Mouse (Mus musculus) lung, postnatal 0 days (tissue): ENCODE data around the gene Mks1. TPM values are rescaled to one million over a fixed set of nuclear protein-coding genes. Genes with fewer than 3 reads are reported as not detected.

Experiments
- ATAC-seq: fragments of 200-750 bp; cut with Nextera tagmentation; 2 replicates; pipeline ENCODE4 v1.8.0; 2017; ENCODE audit warnings: moderate library complexity
- DNase-seq: peaks from one replicate; pipeline ENCODE4 v3.0.0-alpha.2; 2016; ENCODE audit warnings: low spot score
- H3K27ac ChIP-seq: fragments of 300-500 bp; sonication (generic); 2 replicates; pipeline ENCODE4 v1.5.1; 2014; ENCODE audit warnings: antibody characterized with exemption, mild to moderate bottlenecking, low read length, mixed read lengths
- H3K27me3 ChIP-seq: fragments of 300-500 bp; sonication (generic); replicated peaks from 2 replicates; pipeline ENCODE4 v1.6.1; 2014; ENCODE audit warnings: low read length, mixed read lengths; ENCODE audit not compliant: insufficient read depth
- H3K36me3 ChIP-seq: fragments of 300-500 bp; sonication (generic); 2 replicates; pipeline ENCODE4 v1.6.1; 2014; ENCODE audit warnings: low read length, mixed read lengths; ENCODE audit not compliant: insufficient read depth
- H3K4me1 ChIP-seq: fragments of 300-500 bp; sonication (generic); 2 replicates; pipeline ENCODE4 v1.6.1; 2014; ENCODE audit warnings: antibody characterized with exemption, low read depth, low read length, mixed read lengths; ENCODE audit not compliant: insufficient read depth
- H3K4me2 ChIP-seq: fragments of 300-500 bp; sonication (generic); replicated peaks from 2 replicates; pipeline ENCODE4 v1.6.1; 2014; ENCODE audit warnings: low read depth, mild to moderate bottlenecking, low read length, moderate library complexity, mixed read lengths
- H3K4me3 ChIP-seq: fragments of 300-500 bp; sonication (generic); 2 replicates; pipeline ENCODE4 v1.5.1; 2014; ENCODE audit warnings: low read depth, low read length
- H3K9ac ChIP-seq: fragments of 300-500 bp; sonication (generic); replicated peaks from 2 replicates; pipeline ENCODE4 v1.6.1; 2014; ENCODE audit warnings: low read depth, mild to moderate bottlenecking
- H3K9me3 ChIP-seq: fragments of 300-500 bp; sonication (generic); 2 replicates; pipeline ENCODE4 v1.6.1; 2016; ENCODE audit warnings: low read length, mixed read lengths
- CTCF ChIP-seq: IDR thresholded peaks from 2 replicates; pipeline ENCODE4 v1.5.1; 2016; ENCODE audit warnings: antibody characterized with exemption, mild to moderate bottlenecking
- EP300 ChIP-seq: IDR thresholded peaks from 2 replicates; pipeline ENCODE4 v1.6.1; 2016; ENCODE audit warnings: antibody characterized with exemption, mild to moderate bottlenecking, control low read depth
- WGBS: fragments of 180-500 bp; shearing (Covaris S2); extraction: QIAGEN DNeasy Blood & Tissue Kit; methylation state at CpG from one replicate; pipeline ENCODE4 v1.1.7; 2014; 5-methylcytosine and 5-hydroxymethylcytosine counted together
- polyA plus RNA-seq: library from polyadenylated mRNA; unstranded; fragments of >200 nt; fragmentation: Nextera tagmentation; extraction: Ambion mirVana; gene quantifications from 2 replicates; pipeline ENCODE4 v1.2.1, GENCODE M21; 2015

The Mks1 gene
- polyA plus RNA-seq, 1 experiment from 2014 or later, result 5.6 TPM

DNA sequence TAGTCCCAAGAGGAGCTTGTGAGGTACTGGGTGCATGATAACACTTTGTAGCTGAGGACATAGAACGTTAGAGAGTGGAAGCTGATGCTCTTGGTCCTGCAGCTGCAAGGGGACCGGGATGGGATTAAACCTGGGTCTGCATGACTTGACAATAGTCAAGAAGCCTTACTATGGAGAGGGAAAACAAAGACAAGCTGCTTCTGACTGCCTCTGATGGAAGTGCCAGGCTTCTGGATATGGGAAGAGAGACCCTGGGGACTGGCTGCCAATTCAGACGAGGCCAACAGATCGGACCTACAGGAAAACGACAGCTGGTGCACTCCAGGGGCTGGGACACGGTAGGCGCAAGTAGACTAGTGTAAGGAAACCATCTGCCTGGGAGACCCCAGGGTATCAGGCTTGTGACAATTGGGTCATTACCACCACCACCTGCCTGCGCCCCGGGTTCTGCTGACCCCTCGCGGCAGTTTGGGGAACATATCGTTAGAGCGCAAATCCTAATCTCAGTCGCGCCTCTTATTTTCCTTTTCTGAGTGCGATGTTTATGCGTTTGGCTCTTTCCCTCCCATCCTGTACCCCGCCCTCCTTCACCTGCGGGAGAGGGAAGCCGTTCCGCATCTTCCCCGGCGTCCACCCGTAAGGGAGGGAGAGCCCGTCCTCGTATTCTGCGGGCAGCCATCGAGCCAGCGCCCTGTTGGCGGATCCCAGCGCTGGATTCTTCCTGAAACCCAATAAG lies 36.1 kb upstream of the Mks1 start:
- DNase-seq (no peak), ATAC-seq (no peak)
- WGBS, result 4% methylated on average over 31 of the region's 31 CpGs
- peak overlapping the region; percentile 25; the same call in 1 of the 2 replicates for H3K4me3 ChIP-seq
- no peak for TF ChIP-seq EP300
- peak; percentile 79 for TF ChIP-seq CTCF
- no peaks in the 10 kb centered on the region for H3K9me3 ChIP-seq
- no peaks in the 10 kb centered on the region for H3K4me1 ChIP-seq
- no peaks in the 10 kb centered on the region for H3K36me3 ChIP-seq
- H3K27me3 ChIP-seq, result no peaks in the 10 kb centered on the region
- H3K4me2 ChIP-seq, result peak overlapping the region; percentile 57
- H3K9ac ChIP-seq, result no peak overlapping the region
- H3K27ac ChIP-seq, result no peak overlapping the region

DNA sequence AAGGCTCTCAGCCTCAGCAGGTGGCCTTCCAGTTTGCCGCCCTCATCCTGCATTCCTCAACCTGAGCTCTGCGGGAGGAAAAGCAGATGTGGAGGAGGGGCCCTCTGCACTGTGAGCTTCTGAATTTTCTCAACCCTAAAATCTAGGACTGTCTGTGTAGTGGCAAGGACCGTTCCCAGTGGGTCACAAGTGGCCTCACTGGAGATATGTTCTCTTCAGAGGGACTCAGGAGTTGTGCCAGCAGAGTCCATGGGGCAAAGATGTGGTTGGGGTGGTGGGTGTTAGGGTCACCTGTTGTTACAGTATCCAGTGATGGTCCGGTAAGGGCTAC lies 35.6 kb upstream of the Mks1 start:
- Histone ChIP-seq H3K27ac (no peak overlapping the region), H3K9ac (no peak overlapping the region), H3K4me3 (no peak overlapping the region; the same call in 1 of the 2 replicates), H3K4me1 (no peaks in the 10 kb centered on the region), H3K27me3 (no peaks in the 10 kb centered on the region), H3K9me3 (no peaks in the 10 kb centered on the region), H3K4me2 (peak overlapping the region; percentile 57), H3K36me3 (no peaks in the 10 kb centered on the region)
- 34% methylated on average over 4 of the region's 4 CpGs for WGBS
- DNase-seq, result no peak
- ATAC-seq, result no peak
- no peak for TF ChIP-seq EP300
- no peak for TF ChIP-seq CTCF

DNA sequence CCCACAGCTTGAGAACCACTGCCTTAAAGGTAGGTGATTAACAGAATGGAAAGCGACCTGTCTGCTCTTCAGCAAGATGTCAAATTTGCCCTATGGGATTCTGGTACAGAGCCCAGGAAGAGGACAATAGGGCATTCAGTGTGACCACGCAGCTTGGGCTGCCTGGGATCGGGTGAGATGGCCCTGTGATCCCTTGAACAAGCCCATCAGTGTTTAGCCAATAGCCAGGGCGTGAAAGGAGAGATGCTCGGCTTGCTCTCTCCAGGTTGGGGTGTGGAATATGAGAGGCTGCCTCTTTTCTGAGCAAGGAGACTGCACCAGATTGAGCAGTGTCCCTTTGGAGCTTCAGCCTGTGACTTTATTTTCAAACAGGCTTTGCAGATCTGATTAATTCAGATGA lies 31.5 kb upstream of the Mks1 start:
- Histone ChIP-seq H3K4me2 (no peak overlapping the region), H3K27ac (no peak overlapping the region), H3K9me3 (no peaks in the 10 kb centered on the region), H3K4me3 (no peak overlapping the region), H3K36me3 (no peaks in the 10 kb centered on the region), H3K9ac (no peak overlapping the region), H3K4me1 (no peaks in the 10 kb centered on the region), H3K27me3 (no peaks in the 10 kb centered on the region)
- DNase-seq, result no peak
- TF ChIP-seq EP300 (no peak), CTCF (no peak)
- 51% methylated on average over 5 of the region's 5 CpGs for WGBS
- ATAC-seq, result no peak

DNA sequence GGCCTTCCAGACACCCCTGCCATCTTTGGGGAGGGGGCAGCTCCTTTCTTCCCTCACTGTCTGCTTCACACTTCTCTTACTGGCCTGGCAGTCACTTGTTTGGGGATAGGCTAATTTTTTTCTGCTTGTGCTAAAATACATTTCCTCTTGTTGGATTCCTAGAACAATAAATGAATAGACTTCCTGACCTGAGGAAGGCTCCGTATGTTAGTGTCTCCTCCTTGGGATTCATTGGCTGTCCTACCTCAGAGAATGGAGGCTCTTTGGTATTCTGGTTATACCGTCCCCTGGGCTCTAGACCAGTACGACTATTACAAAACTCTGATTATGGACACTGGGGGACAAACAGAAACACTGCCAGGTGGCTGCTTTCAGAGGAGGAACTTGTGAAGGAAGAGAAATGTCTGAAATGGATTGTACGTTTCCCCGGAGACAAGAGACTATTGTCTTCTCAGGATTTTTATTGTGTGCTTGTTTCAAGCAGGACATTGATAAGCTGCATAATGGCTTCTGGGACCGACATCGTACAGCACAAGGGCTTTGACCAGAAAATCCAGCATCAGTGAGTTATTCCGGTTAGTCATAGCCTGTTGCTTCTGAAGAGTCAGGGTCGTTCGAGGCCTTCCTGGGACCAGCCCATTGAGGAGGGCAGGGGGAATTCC lies 24.6 kb upstream of the Mks1 start, which contains the start of gene Lpo:
Gene Lpo (minus strand): TSS at position 51 of the 662 bp plus-strand sequence.
- ATAC-seq, result no peak
- TF ChIP-seq CTCF (no peak), EP300 (no peak)

DNA sequence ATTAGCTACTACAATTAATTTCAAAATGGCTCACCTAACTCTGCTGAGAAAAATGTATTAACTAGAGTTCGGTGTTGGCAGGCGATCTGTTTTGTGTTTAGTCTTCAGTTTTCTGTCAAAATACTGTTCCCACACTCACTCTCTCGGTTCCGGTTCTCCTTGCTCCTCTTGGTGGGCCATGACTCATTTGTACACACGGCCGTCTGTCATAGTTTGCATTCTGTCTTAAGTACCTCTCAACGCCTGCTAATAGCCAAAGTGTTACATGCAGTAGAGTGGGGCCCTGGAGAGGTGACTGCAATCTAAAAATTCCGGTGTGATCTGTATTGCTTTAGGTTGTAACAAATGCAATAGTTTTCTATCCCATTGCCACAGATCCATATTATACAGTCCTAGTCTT lies 12.3 kb upstream of the Mks1 start:
- ATAC-seq, result peak; percentile 93

More for the DNA sequence above, 24.6 kb upstream of the Mks1 start, which contains the start of gene Lpo:
- no peaks in the 10 kb centered on the region for H3K36me3 ChIP-seq
- H3K9me3 ChIP-seq, result no peaks in the 10 kb centered on the region
- H3K4me1 ChIP-seq, result no peaks in the 10 kb centered on the region
- H3K9ac ChIP-seq, result no peak within 1 kb of the TSS
- WGBS, result 44% methylated on average over 10 of the region's 10 CpGs
- H3K27me3 ChIP-seq, result no peaks in the 10 kb centered on the region
- no peak for DNase-seq
- no peak within 1 kb of the TSS for H3K4me3 ChIP-seq
- H3K4me2 ChIP-seq, result no peak within 1 kb of the TSS
- no peak within 1 kb of the TSS for H3K27ac ChIP-seq

DNA sequence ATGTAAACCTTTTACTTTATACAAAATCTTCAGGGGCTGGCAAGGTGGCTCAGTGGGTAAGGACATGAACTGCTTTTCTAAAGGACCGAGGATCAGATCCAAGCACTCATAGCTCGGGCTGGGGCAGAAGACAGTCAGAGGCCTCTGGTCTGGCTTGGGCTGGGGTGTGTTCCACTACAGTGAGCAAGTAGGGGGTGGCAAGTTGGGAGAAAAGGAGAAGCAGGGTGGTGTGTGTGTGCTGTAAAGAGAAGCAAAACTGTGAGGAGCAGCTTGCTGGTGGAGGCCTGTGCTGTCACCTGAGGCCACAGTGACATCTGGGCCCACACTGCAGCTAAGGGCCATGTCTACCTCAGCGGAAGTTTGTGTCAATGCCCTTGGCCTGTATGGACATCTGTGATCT lies 11.6 kb upstream of the Mks1 start:
- H3K27me3 ChIP-seq, result no peaks in the 10 kb centered on the region
- H3K4me3 ChIP-seq, result no peak overlapping the region
- TF ChIP-seq CTCF (no peak), EP300 (no peak)
- no peaks in the 10 kb centered on the region for H3K4me1 ChIP-seq
- no peaks in the 10 kb centered on the region for H3K9me3 ChIP-seq
- 76% methylated on average over 3 of the region's 3 CpGs for WGBS
- no peak overlapping the region for H3K27ac ChIP-seq
- no peak overlapping the region for H3K9ac ChIP-seq
- DNase-seq (no peak), ATAC-seq (no peak)
- no peaks in the 10 kb centered on the region for H3K36me3 ChIP-seq
- no peak overlapping the region for H3K4me2 ChIP-seq

More for the DNA sequence above, 12.3 kb upstream of the Mks1 start:
- no peaks in the 10 kb centered on the region for H3K4me1 ChIP-seq
- no peaks in the 10 kb centered on the region for H3K9me3 ChIP-seq
- WGBS, result 42% methylated on average over 8 of the region's 8 CpGs
- no peak overlapping the region for H3K9ac ChIP-seq
- no peak overlapping the region for H3K4me2 ChIP-seq
- no peak overlapping the region for H3K4me3 ChIP-seq
- H3K27ac ChIP-seq, result no peak overlapping the region
- H3K36me3 ChIP-seq, result no peaks in the 10 kb centered on the region
- TF ChIP-seq EP300, result peak; percentile 76
- no peak for TF ChIP-seq CTCF
- no peaks in the 10 kb centered on the region for H3K27me3 ChIP-seq
- peak; percentile 91 for DNase-seq
